Mouse (Mus musculus): ENCODE results near the gene Shisal2b.
"Not testable (repeated sequence)": the region's sequence is repeated elsewhere in the genome, so short reads cannot be mapped to it uniquely, and the experiment has no call there.

Gene Shisal2b

GRCm38 (mm10) chr13:104863127-104863979, at the start of gene Shisal2b:
TSS of gene Shisal2b (minus strand) at chr13:104863893.
- peak in 1 of 2 experiments; percentile 3 for DNase-seq (ENCODE audit: low spot score in 2 of 2)

- not testable (repeated sequence) for DNase-seq (ENCODE audit: low spot score in 2 of 2)
Observed at GRCm38 (mm10) chr13:104911626-104912025, 47.9 kb upstream of the Shisal2b start.

- not testable (repeated sequence) for DNase-seq (ENCODE audit: low spot score in 2 of 2)
Observed at GRCm38 (mm10) chr13:104911006-104911405, 47.3 kb upstream of the Shisal2b start.

GRCm38 (mm10) chr13:104908691-104909090, 45.0 kb upstream of the Shisal2b start:
- no peak for DNase-seq (ENCODE audit: low spot score in 2 of 2)

- DNase-seq (ENCODE audit: low spot score in 2 of 2), result no peak
Observed at GRCm38 (mm10) chr13:104894771-104895170, 31.1 kb upstream of the Shisal2b start.

GRCm38 (mm10) chr13:104892337-104892736, 28.6 kb upstream of the Shisal2b start:
- no peak for DNase-seq (ENCODE audit: low spot score in 2 of 2)

- no peak for DNase-seq (ENCODE audit: low spot score in 2 of 2)
Observed at GRCm38 (mm10) chr13:104886308-104887032, 22.8 kb upstream of the Shisal2b start.

GRCm38 (mm10) chr13:104883566-104884249, 20.0 kb upstream of the Shisal2b start:
- no peak for DNase-seq (ENCODE audit: low spot score in 2 of 2)

GRCm38 (mm10) chr13:104878508-104878907, 14.8 kb upstream of the Shisal2b start:
- DNase-seq (ENCODE audit: low spot score in 2 of 2), result no peak

- no peak for DNase-seq (ENCODE audit: low spot score in 2 of 2)
Observed at GRCm38 (mm10) chr13:104869907-104870306, 6.2 kb upstream of the Shisal2b start.

GRCm38 (mm10) chr13:104866726-104867125, 3.0 kb upstream of the Shisal2b start:
- no peak for DNase-seq (ENCODE audit: low spot score in 2 of 2)

GRCm38 (mm10) chr13:104853645-104854044, 10.0 kb downstream of the Shisal2b start:
- no peak for DNase-seq (ENCODE audit: low spot score in 2 of 2)

GRCm38 (mm10) chr13:104843295-104844089, 20.2 kb downstream of the Shisal2b start:
- no peak for DNase-seq (ENCODE audit: low spot score in 2 of 2)

- DNase-seq (ENCODE audit: low spot score in 2 of 2), result no peak
Observed at GRCm38 (mm10) chr13:104841937-104842336, 21.8 kb downstream of the Shisal2b start.

- no peak for DNase-seq (ENCODE audit: low spot score in 2 of 2)
Observed at GRCm38 (mm10) chr13:104837628-104838027, 26.1 kb downstream of the Shisal2b start.

- no peak for DNase-seq (ENCODE audit: low spot score in 2 of 2)
Observed at GRCm38 (mm10) chr13:104832811-104833210, 30.9 kb downstream of the Shisal2b start.

- no peak for DNase-seq (ENCODE audit: low spot score in 2 of 2)
Observed at GRCm38 (mm10) chr13:104825470-104825869, 38.2 kb downstream of the Shisal2b start.

- DNase-seq (ENCODE audit: low spot score in 2 of 2), result no peak
Observed at GRCm38 (mm10) chr13:104822411-104822838, 41.3 kb downstream of the Shisal2b start.

GRCm38 (mm10) chr13:104821908-104822307, 41.8 kb downstream of the Shisal2b start:
- DNase-seq (ENCODE audit: low spot score in 2 of 2), result no peak

GRCm38 (mm10) chr13:104821192-104821591, 42.5 kb downstream of the Shisal2b start:
- DNase-seq (ENCODE audit: low spot score in 2 of 2), result no peak

- DNase-seq (ENCODE audit: low spot score in 2 of 2), result no peak
Observed at GRCm38 (mm10) chr13:104817696-104818095, 46.0 kb downstream of the Shisal2b start.

Measured in urinary bladder, postnatal 36 days (tissue).